Mouse (Mus musculus): ENCODE results near the gene Slc25a42.

The Slc25a42 gene

GRCm38 (mm10) chr8:70215092-70215491, 3.0 kb upstream of the Slc25a42 start:
- DNase-seq (ENCODE audit: inconsistent ontology term) = no peak

GRCm38 (mm10) chr8:70214411-70214810, 2.3 kb upstream of the Slc25a42 start:
- DNase-seq (ENCODE audit: inconsistent ontology term) = no peak

- no peak for DNase-seq (ENCODE audit: inconsistent ontology term)
Observed at GRCm38 (mm10) chr8:70211726-70212111, 386 bp downstream of the Slc25a42 start.

GRCm38 (mm10) chr8:70211275-70211674, 830 bp downstream of the Slc25a42 start:
- DNase-seq (ENCODE audit: inconsistent ontology term) = no peak

GRCm38 (mm10) chr8:70210538-70210937, 1.6 kb downstream of the Slc25a42 start:
- no peak for DNase-seq (ENCODE audit: inconsistent ontology term)

- DNase-seq (ENCODE audit: inconsistent ontology term) = no peak
Observed at GRCm38 (mm10) chr8:70208130-70208529, 4.0 kb downstream of the Slc25a42 start.

GRCm38 (mm10) chr8:70204757-70205156, 7.3 kb downstream of the Slc25a42 start:
- no peak for DNase-seq (ENCODE audit: inconsistent ontology term)

- no peak for DNase-seq (ENCODE audit: inconsistent ontology term)
Observed at GRCm38 (mm10) chr8:70203072-70203471, 9.0 kb downstream of the Slc25a42 start.

GRCm38 (mm10) chr8:70201417-70201816, 10.7 kb downstream of the Slc25a42 start:
- DNase-seq (ENCODE audit: inconsistent ontology term) = no peak

- peak; percentile 23 for DNase-seq (ENCODE audit: inconsistent ontology term)
Observed at GRCm38 (mm10) chr8:70200098-70200681, 11.9 kb downstream of the Slc25a42 start.

- no peak for DNase-seq (ENCODE audit: inconsistent ontology term)
Observed at GRCm38 (mm10) chr8:70197603-70198002, 14.5 kb downstream of the Slc25a42 start.

GRCm38 (mm10) chr8:70195762-70196161, 16.3 kb downstream of the Slc25a42 start:
- DNase-seq (ENCODE audit: inconsistent ontology term) = no peak

- no peak for DNase-seq (ENCODE audit: inconsistent ontology term)
Observed at GRCm38 (mm10) chr8:70194191-70194590, 17.9 kb downstream of the Slc25a42 start.

GRCm38 (mm10) chr8:70193238-70193637, 18.9 kb downstream of the Slc25a42 start:
- no peak for DNase-seq (ENCODE audit: inconsistent ontology term)

GRCm38 (mm10) chr8:70188707-70189106, 23.4 kb downstream of the Slc25a42 start:
- DNase-seq (ENCODE audit: inconsistent ontology term) = no peak

GRCm38 (mm10) chr8:70183194-70183593, 28.9 kb downstream of the Slc25a42 start:
- no peak for DNase-seq (ENCODE audit: inconsistent ontology term)

- no peak for DNase-seq (ENCODE audit: inconsistent ontology term)
Observed at GRCm38 (mm10) chr8:70181903-70182252, 30.2 kb downstream of the Slc25a42 start.

GRCm38 (mm10) chr8:70181212-70181902, 30.7 kb downstream of the Slc25a42 start:
- DNase-seq (ENCODE audit: inconsistent ontology term) = no peak

GRCm38 (mm10) chr8:70179082-70179481, 33.0 kb downstream of the Slc25a42 start:
- DNase-seq (ENCODE audit: inconsistent ontology term) = no peak

GRCm38 (mm10) chr8:70178231-70178630, 33.9 kb downstream of the Slc25a42 start:
- no peak for DNase-seq (ENCODE audit: inconsistent ontology term)

- DNase-seq (ENCODE audit: inconsistent ontology term) = no peak
Observed at GRCm38 (mm10) chr8:70174079-70174478, 38.0 kb downstream of the Slc25a42 start.

GRCm38 (mm10) chr8:70173320-70173719, 38.8 kb downstream of the Slc25a42 start:
- no peak for DNase-seq (ENCODE audit: inconsistent ontology term)

- peak; percentile 94 for DNase-seq (ENCODE audit: inconsistent ontology term)
Observed at GRCm38 (mm10) chr8:70172043-70172681, 39.9 kb downstream of the Slc25a42 start, which contains the start of gene Tmem161a. Tmem161a (plus strand) TSS chr8:70172356.

All from Muller cell, postnatal 12 days (primary cell).